Mouse (Mus musculus) frontal cortex, adult (tissue): ENCODE results near the gene Tmprss9.

Experiments used
- ATAC-seq: cut with Nextera tagmentation; 2 replicates; pipeline ENCODE4 v1.9.2; 2017; ENCODE audit warnings: mild to moderate bottlenecking, moderate library complexity, mixed read lengths; ENCODE audit not compliant: low TSS enrichment

Tmprss9 gene

GRCm38 (mm10) chr10:80887181-80887580 lies 15.5 kb downstream of the Tmprss9 start:
- ATAC-seq = no peak

- no peak for ATAC-seq
These were observed 23.5 kb downstream of the Tmprss9 start for GRCm38 (mm10) chr10:80895100-80895499.

GRCm38 (mm10) chr10:80895697-80896096 lies 24.0 kb downstream of the Tmprss9 start:
- ATAC-seq = no peak

GRCm38 (mm10) chr10:80896581-80897485 lies 25.2 kb downstream of the Tmprss9 start:
- ATAC-seq = no peak

GRCm38 (mm10) chr10:80897861-80898510 lies 26.3 kb downstream of the Tmprss9 start:
- ATAC-seq = peak; percentile 50

- ATAC-seq = no peak
These were observed 27.4 kb downstream of the Tmprss9 start for GRCm38 (mm10) chr10:80899074-80899473.

GRCm38 (mm10) chr10:80899591-80900317 lies 28.1 kb downstream of the Tmprss9 start:
- no peak for ATAC-seq

GRCm38 (mm10) chr10:80900318-80901247 lies 28.9 kb downstream of the Tmprss9 start, which contains the start of gene Timm13:
Gene Timm13 (minus strand): TSS chr10:80900969.
- peak; percentile 86 for ATAC-seq

GRCm38 (mm10) chr10:80901409-80902272 lies 30.0 kb downstream of the Tmprss9 start:
- no peak for ATAC-seq

GRCm38 (mm10) chr10:80902273-80902940 lies 30.8 kb downstream of the Tmprss9 start:
- no peak for ATAC-seq

GRCm38 (mm10) chr10:80903282-80903681 lies 31.6 kb downstream of the Tmprss9 start:
- ATAC-seq = no peak

- no peak for ATAC-seq
These were observed 32.5 kb downstream of the Tmprss9 start for GRCm38 (mm10) chr10:80904004-80904693.

GRCm38 (mm10) chr10:80904709-80905108 lies 33.1 kb downstream of the Tmprss9 start:
- ATAC-seq = no peak

GRCm38 (mm10) chr10:80909375-80910162 lies 37.9 kb downstream of the Tmprss9 start:
- no peak for ATAC-seq

GRCm38 (mm10) chr10:80911354-80911753 lies 39.7 kb downstream of the Tmprss9 start:
- no peak for ATAC-seq

GRCm38 (mm10) chr10:80911891-80912290 lies 40.2 kb downstream of the Tmprss9 start:
- ATAC-seq = no peak

- no peak for ATAC-seq
These were observed 41.8 kb downstream of the Tmprss9 start for GRCm38 (mm10) chr10:80913364-80914011.

- ATAC-seq = no peak
These were observed 42.6 kb downstream of the Tmprss9 start for GRCm38 (mm10) chr10:80914253-80914656.
